Mouse (Mus musculus): Measurements from ENCODE around the gene Utp14b. TPM values are rescaled to one million over a fixed set of nuclear protein-coding genes. Genes with fewer than 3 reads are reported as not detected.

Utp14b gene
- total and polyA plus RNA-seq, 2 experiments from 2014 or later = 2.4 to 6.7 TPM

- no peak overlapping the region for H3K4me2 ChIP-seq (ENCODE audit: low read depth, low read length, poor library complexity, severe bottlenecking)
- H3K27me3 ChIP-seq (ENCODE audit: insufficient read depth, low read length) = no peaks in the 10 kb centered on the region
- H3K9me3 ChIP-seq (ENCODE audit: low read length) = no peaks in the 10 kb centered on the region
- H3K9ac ChIP-seq (replicated peaks; ENCODE audit: low read length, poor library complexity, severe bottlenecking) = no peak overlapping the region
- H3K4me1 ChIP-seq (ENCODE audit: insufficient read depth, low read length) = no peaks in the 10 kb centered on the region
- no peak for TF ChIP-seq CTCF (IDR thresholded peaks at IDR 0.05)
- H3K4me3 ChIP-seq (ENCODE audit: low read depth, low read length) = no peak overlapping the region
- H3K27ac ChIP-seq (ENCODE audit: low read depth, low read length) = no peak overlapping the region
- no peak for ATAC-seq (ENCODE audit: low FRiP score)
- no peaks in the 10 kb centered on the region for H3K36me3 ChIP-seq (ENCODE audit: insufficient read depth, low read length)
- no peak for DNase-seq (ENCODE audit: low spot score)
Observed at GRCm38 (mm10) chr1:78640871-78641270, 17.0 kb upstream of the Utp14b start.

GRCm38 (mm10) chr1:78641791-78642190 lies 16.0 kb upstream of the Utp14b start:
- no peak for ATAC-seq (ENCODE audit: low FRiP score)
- TF ChIP-seq CTCF (IDR thresholded peaks at IDR 0.05) = no peak
- DNase-seq (ENCODE audit: low spot score) = no peak
- no peak overlapping the region for H3K4me2 ChIP-seq (ENCODE audit: low read depth, low read length, poor library complexity, severe bottlenecking)
- no peaks in the 10 kb centered on the region for H3K9me3 ChIP-seq (ENCODE audit: low read length)
- H3K27ac ChIP-seq (ENCODE audit: low read depth, low read length) = no peak overlapping the region
- no peaks in the 10 kb centered on the region for H3K36me3 ChIP-seq (ENCODE audit: insufficient read depth, low read length)
- 93% methylated on average over 3 of the region's 3 CpGs for WGBS
- no peak overlapping the region for H3K4me3 ChIP-seq (ENCODE audit: low read depth, low read length)
- no peaks in the 10 kb centered on the region for H3K4me1 ChIP-seq (ENCODE audit: insufficient read depth, low read length)
- no peak overlapping the region for H3K9ac ChIP-seq (replicated peaks; ENCODE audit: low read length, poor library complexity, severe bottlenecking)
- no peaks in the 10 kb centered on the region for H3K27me3 ChIP-seq (ENCODE audit: insufficient read depth, low read length)

- DNase-seq (ENCODE audit: low spot score) (no peak), ATAC-seq (ENCODE audit: low FRiP score) (no peak)
- Histone ChIP-seq H3K36me3 (ENCODE audit: insufficient read depth, low read length) (no peaks in the 10 kb centered on the region), H3K27ac (ENCODE audit: low read depth, low read length) (no peak overlapping the region), H3K4me3 (ENCODE audit: low read depth, low read length) (no peak overlapping the region), H3K4me2 (ENCODE audit: low read depth, low read length, poor library complexity, severe bottlenecking) (no peak overlapping the region), H3K9me3 (ENCODE audit: low read length) (no peaks in the 10 kb centered on the region), H3K27me3 (ENCODE audit: insufficient read depth, low read length) (no peaks in the 10 kb centered on the region), H3K9ac (replicated peaks; ENCODE audit: low read length, poor library complexity, severe bottlenecking) (no peak overlapping the region), H3K4me1 (ENCODE audit: insufficient read depth, low read length) (no peaks in the 10 kb centered on the region)
- WGBS = 81% methylated on average over 2 of the region's 2 CpGs
- no peak for TF ChIP-seq CTCF (IDR thresholded peaks at IDR 0.05)
Observed at GRCm38 (mm10) chr1:78642197-78642596, 15.6 kb upstream of the Utp14b start.

GRCm38 (mm10) chr1:78647317-78647885 lies 10.4 kb upstream of the Utp14b start:
- Histone ChIP-seq H3K4me3 (ENCODE audit: low read depth, low read length) (no peak overlapping the region), H3K9me3 (ENCODE audit: low read length) (no peaks in the 10 kb centered on the region), H3K4me2 (ENCODE audit: low read depth, low read length, poor library complexity, severe bottlenecking) (no peak overlapping the region), H3K27ac (ENCODE audit: low read depth, low read length) (no peak overlapping the region), H3K27me3 (ENCODE audit: insufficient read depth, low read length) (no peaks in the 10 kb centered on the region), H3K36me3 (ENCODE audit: insufficient read depth, low read length) (no peaks in the 10 kb centered on the region), H3K4me1 (ENCODE audit: insufficient read depth, low read length) (no peaks in the 10 kb centered on the region), H3K9ac (replicated peaks; ENCODE audit: low read length, poor library complexity, severe bottlenecking) (no peak overlapping the region)
- ATAC-seq (ENCODE audit: low FRiP score) = no peak
- no peak for TF ChIP-seq CTCF (IDR thresholded peaks at IDR 0.05)
- WGBS = 47% methylated on average over 8 of the region's 8 CpGs
- DNase-seq (ENCODE audit: low spot score) = no peak

GRCm38 (mm10) chr1:78649269-78650061 lies 8.4 kb upstream of the Utp14b start:
- H3K4me2 ChIP-seq (ENCODE audit: low read depth, low read length, poor library complexity, severe bottlenecking) = no peak overlapping the region
- TF ChIP-seq CTCF (IDR thresholded peaks at IDR 0.05) = no peak
- 37% methylated on average over 6 of the region's 6 CpGs for WGBS
- no peaks in the 10 kb centered on the region for H3K27me3 ChIP-seq (ENCODE audit: insufficient read depth, low read length)
- H3K27ac ChIP-seq (ENCODE audit: low read depth, low read length) = no peak overlapping the region
- no peak overlapping the region for H3K4me3 ChIP-seq (ENCODE audit: low read depth, low read length)
- ATAC-seq (ENCODE audit: low FRiP score) (0 out of 2 replicates have a peak, but pooled peaks have one; percentile 27), DNase-seq (ENCODE audit: low spot score) (no peak)
- H3K9me3 ChIP-seq (ENCODE audit: low read length) = no peaks in the 10 kb centered on the region
- H3K9ac ChIP-seq (replicated peaks; ENCODE audit: low read length, poor library complexity, severe bottlenecking) = no peak overlapping the region
- no peaks in the 10 kb centered on the region for H3K36me3 ChIP-seq (ENCODE audit: insufficient read depth, low read length)
- H3K4me1 ChIP-seq (ENCODE audit: insufficient read depth, low read length) = no peaks in the 10 kb centered on the region

GRCm38 (mm10) chr1:78656472-78656871 lies 1.4 kb upstream of the Utp14b start:
- Histone ChIP-seq H3K4me2 (ENCODE audit: low read depth, low read length, poor library complexity, severe bottlenecking) (no peak overlapping the region), H3K36me3 (ENCODE audit: insufficient read depth, low read length) (no peaks in the 10 kb centered on the region), H3K27me3 (ENCODE audit: insufficient read depth, low read length) (no peaks in the 10 kb centered on the region), H3K27ac (ENCODE audit: low read depth, low read length) (no peak overlapping the region), H3K9ac (replicated peaks; ENCODE audit: low read length, poor library complexity, severe bottlenecking) (no peak overlapping the region), H3K4me1 (ENCODE audit: insufficient read depth, low read length) (peaks cover 12% of the 10 kb centered on the region; the same call in 1 of the 2 replicates), H3K4me3 (ENCODE audit: low read depth, low read length) (no peak overlapping the region), H3K9me3 (ENCODE audit: low read length) (no peaks in the 10 kb centered on the region)
- WGBS = 11% methylated on average over 2 of the region's 2 CpGs
- no peak for DNase-seq (ENCODE audit: low spot score)
- no peak for TF ChIP-seq CTCF (IDR thresholded peaks at IDR 0.05)
- ATAC-seq (ENCODE audit: low FRiP score) = no peak
